Mouse (Mus musculus) embryonic facial prominence, embryonic 15.5 days (tissue): ENCODE measurements at regions not wholly inside any gene's neighbourhood (a gene's known extent, or its start where the extent isn't known, plus 50 kb on each side); places are given as distances from the start of the nearest gene placed in this dataset.
"Not testable (repeated sequence)": the region's sequence is repeated elsewhere in the genome, so short reads cannot be mapped to it uniquely, and the experiment has no call there.

Experiments used
- ATAC-seq: fragments of 200-750 bp; cut with Nextera tagmentation; 2 replicates; pipeline ENCODE4 v1.8.0; 2017; ENCODE audit warnings: low read depth, moderate TSS enrichment; ENCODE audit not compliant: insufficient number of reproducible peaks, low FRiP score, low TSS enrichment
- H3K27ac ChIP-seq: fragments of 300-500 bp; sonication (generic); replicated peaks from 2 replicates; pipeline ENCODE4 v1.5.1; 2015; ENCODE audit warnings: mild to moderate bottlenecking, inconsistent platforms
- H3K27me3 ChIP-seq: fragments of 300-500 bp; sonication (generic); 2 replicates; pipeline ENCODE4 v1.6.1; 2015; ENCODE audit warnings: inconsistent platforms
- H3K36me3 ChIP-seq: fragments of 300-500 bp; sonication (generic); 2 replicates; pipeline ENCODE4 v1.6.1; 2015; ENCODE audit warnings: mild to moderate bottlenecking, inconsistent platforms
- H3K4me1 ChIP-seq: fragments of 300-500 bp; sonication (generic); 2 replicates; pipeline ENCODE4 v1.6.1; 2015; ENCODE audit warnings: inconsistent platforms
- H3K4me2 ChIP-seq: fragments of 300-500 bp; sonication (generic); replicated peaks from 2 replicates; pipeline ENCODE4 v1.6.1; 2015; ENCODE audit warnings: mild to moderate bottlenecking, inconsistent platforms
- H3K4me3 ChIP-seq: fragments of 300-500 bp; sonication (generic); replicated peaks from 2 replicates; pipeline ENCODE4 v1.5.1; 2015; ENCODE audit warnings: mild to moderate bottlenecking, inconsistent platforms
- H3K9ac ChIP-seq: fragments of 300-500 bp; sonication (generic); 2 replicates; pipeline ENCODE4 v1.6.1; 2015; ENCODE audit warnings: inconsistent platforms
- H3K9me3 ChIP-seq: fragments of 300-500 bp; sonication (generic); replicated peaks from 2 replicates; pipeline ENCODE4 v1.6.1; 2016; ENCODE audit warnings: inconsistent platforms
- WGBS: fragments of 180-500 bp; shearing (Covaris S2); methylation state at CpG from one replicate; pipeline ENCODE4 v1.1.7; 2015; 5-methylcytosine and 5-hydroxymethylcytosine counted together

- Histone ChIP-seq H3K27ac (no peak overlapping the region), H3K27me3 (no peaks in the 10 kb centered on the region), H3K4me1 (no peaks in the 10 kb centered on the region), H3K4me3 (no peak overlapping the region), H3K4me2 (no peak overlapping the region), H3K9me3 (no peaks in the 10 kb centered on the region), H3K9ac (no peak overlapping the region), H3K36me3 (no peaks in the 10 kb centered on the region)
- ATAC-seq = no peak
- WGBS = 87% methylated on average over 1 of the region's 1 CpGs
Observed at GRCm38 (mm10) chr14:83861736-83862135, 581.6 kb upstream of the Pcdh17 start.

GRCm38 (mm10) chr14:83862653-83863052 is 580.7 kb upstream of the Pcdh17 start:
- no peak overlapping the region for H3K4me3 ChIP-seq
- no peak for ATAC-seq
- no peak overlapping the region for H3K9ac ChIP-seq
- H3K27me3 ChIP-seq = no peaks in the 10 kb centered on the region
- H3K4me2 ChIP-seq = no peak overlapping the region
- no peaks in the 10 kb centered on the region for H3K9me3 ChIP-seq
- WGBS = 77% methylated on average over 2 of the region's 2 CpGs
- no peak overlapping the region for H3K27ac ChIP-seq
- no peaks in the 10 kb centered on the region for H3K36me3 ChIP-seq
- H3K4me1 ChIP-seq = no peaks in the 10 kb centered on the region

- Histone ChIP-seq H3K27me3 (no peaks in the 10 kb centered on the region), H3K4me2 (no peak overlapping the region), H3K9me3 (no peaks in the 10 kb centered on the region), H3K4me1 (no peaks in the 10 kb centered on the region), H3K36me3 (no peaks in the 10 kb centered on the region), H3K9ac (no peak overlapping the region), H3K4me3 (no peak overlapping the region), H3K27ac (no peak overlapping the region)
- WGBS = 40% methylated on average over 2 of the region's 2 CpGs
- ATAC-seq = no peak
Observed at GRCm38 (mm10) chr14:83886393-83886792, 557.0 kb upstream of the Pcdh17 start.

GRCm38 (mm10) chr14:83900711-83901110 is 542.7 kb upstream of the Pcdh17 start:
- not testable (repeated sequence) for ATAC-seq, H3K4me3 ChIP-seq, H3K27ac ChIP-seq, H3K4me2 ChIP-seq, H3K9ac ChIP-seq, H3K9me3 ChIP-seq, H3K4me1 ChIP-seq, H3K36me3 ChIP-seq, H3K27me3 ChIP-seq
- 41% methylated on average over 1 of the region's 1 CpGs for WGBS

GRCm38 (mm10) chr14:83943101-83943500 is 500.3 kb upstream of the Pcdh17 start:
- no peak overlapping the region for H3K27ac ChIP-seq
- 77% methylated on average over 3 of the region's 3 CpGs for WGBS

GRCm38 (mm10) chr14:83944176-83944575 is 499.2 kb upstream of the Pcdh17 start:
- H3K4me1 ChIP-seq = no peaks in the 10 kb centered on the region
- no peak overlapping the region for H3K4me2 ChIP-seq
- no peak overlapping the region for H3K27ac ChIP-seq
- no peaks in the 10 kb centered on the region for H3K36me3 ChIP-seq
- H3K4me3 ChIP-seq = no peak overlapping the region
- ATAC-seq = no peak
- no peaks in the 10 kb centered on the region for H3K27me3 ChIP-seq
- 56% methylated on average over 3 of the region's 3 CpGs for WGBS
- no peaks in the 10 kb centered on the region for H3K9me3 ChIP-seq
- H3K9ac ChIP-seq = no peak overlapping the region

More at GRCm38 (mm10) chr14:83943101-83943500, 500.3 kb upstream of the Pcdh17 start:
- H3K4me2 ChIP-seq = no peak overlapping the region
- no peaks in the 10 kb centered on the region for H3K27me3 ChIP-seq
- H3K9ac ChIP-seq = no peak overlapping the region
- ATAC-seq = no peak
- no peak overlapping the region for H3K4me3 ChIP-seq
- no peaks in the 10 kb centered on the region for H3K9me3 ChIP-seq
- H3K36me3 ChIP-seq = no peaks in the 10 kb centered on the region
- no peaks in the 10 kb centered on the region for H3K4me1 ChIP-seq

- H3K36me3 ChIP-seq = no peaks in the 10 kb centered on the region
- H3K9ac ChIP-seq = no peak overlapping the region
- H3K27me3 ChIP-seq = no peaks in the 10 kb centered on the region
- no peaks in the 10 kb centered on the region for H3K4me1 ChIP-seq
- H3K9me3 ChIP-seq = no peaks in the 10 kb centered on the region
- no peak overlapping the region for H3K4me2 ChIP-seq
- H3K27ac ChIP-seq = no peak overlapping the region
- no peak for ATAC-seq
- no peak overlapping the region for H3K4me3 ChIP-seq
- 48% methylated on average over 2 of the region's 2 CpGs for WGBS
Observed at GRCm38 (mm10) chr14:83949696-83950095, 493.7 kb upstream of the Pcdh17 start.

GRCm38 (mm10) chr14:83959111-83959510 is 484.3 kb upstream of the Pcdh17 start:
- 31% methylated on average over 3 of the region's 3 CpGs for WGBS
- no peaks in the 10 kb centered on the region for H3K36me3 ChIP-seq
- peak; percentile 76; the same call in 1 of the 2 replicates for ATAC-seq
- no peak overlapping the region for H3K4me3 ChIP-seq
- H3K27ac ChIP-seq = no peak overlapping the region
- no peak overlapping the region for H3K9ac ChIP-seq
- H3K9me3 ChIP-seq = no peaks in the 10 kb centered on the region
- no peak overlapping the region for H3K4me2 ChIP-seq
- no peaks in the 10 kb centered on the region for H3K4me1 ChIP-seq
- H3K27me3 ChIP-seq = no peaks in the 10 kb centered on the region

GRCm38 (mm10) chr14:83983566-83983965 is 459.8 kb upstream of the Pcdh17 start:
- Histone ChIP-seq H3K4me3 (no peak overlapping the region), H3K9me3 (no peaks in the 10 kb centered on the region), H3K27ac (no peak overlapping the region), H3K27me3 (no peaks in the 10 kb centered on the region), H3K4me2 (no peak overlapping the region), H3K4me1 (no peaks in the 10 kb centered on the region), H3K9ac (no peak overlapping the region), H3K36me3 (no peaks in the 10 kb centered on the region)
- 77% methylated on average over 3 of the region's 3 CpGs for WGBS
- peak; percentile 29; the same call in 1 of the 2 replicates for ATAC-seq
